Mouse (Mus musculus): ENCODE results near the gene Mbnl1.
"Not testable (repeated sequence)": the region's sequence is repeated elsewhere in the genome, so short reads cannot be mapped to it uniquely, and the experiment has no call there.

The Mbnl1 gene

DNA sequence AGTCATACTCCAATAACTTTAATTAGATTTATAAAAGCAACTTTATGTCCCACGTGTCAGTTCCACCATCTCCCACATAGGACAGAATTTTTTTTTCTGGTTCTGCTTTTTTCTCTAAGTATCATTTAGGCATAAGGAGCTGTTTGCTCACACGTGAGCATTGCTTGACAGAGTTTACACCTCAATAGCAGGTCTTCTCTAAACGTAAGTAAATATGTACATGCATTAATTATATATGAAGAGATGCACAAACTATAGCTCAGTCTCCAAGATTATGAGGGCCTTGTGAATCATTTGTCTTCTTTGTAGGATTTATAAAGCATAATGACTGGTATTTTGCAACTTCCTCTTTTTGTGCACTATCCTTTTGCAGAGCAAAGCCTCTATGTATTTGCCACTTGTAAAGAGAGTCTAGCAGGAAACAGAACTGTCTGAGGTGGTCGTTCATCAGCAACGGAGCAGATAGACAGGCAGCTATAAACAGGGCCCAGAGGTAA is at the start of gene Mbnl1:
Gene Mbnl1, plus strand, starts transcription at position 150 of the 497 bp plus-strand sequence.
- DNase-seq (ENCODE audit: extremely low spot score, low spot score), result no peak

- no peak for DNase-seq (ENCODE audit: extremely low spot score, low spot score)
Observed at GRCm38 (mm10) chr3:60424148-60424547, 48.5 kb upstream of the Mbnl1 start.

- DNase-seq (ENCODE audit: extremely low spot score, low spot score), result no peak
Observed at GRCm38 (mm10) chr3:60429049-60429448, 43.6 kb upstream of the Mbnl1 start.

DNA sequence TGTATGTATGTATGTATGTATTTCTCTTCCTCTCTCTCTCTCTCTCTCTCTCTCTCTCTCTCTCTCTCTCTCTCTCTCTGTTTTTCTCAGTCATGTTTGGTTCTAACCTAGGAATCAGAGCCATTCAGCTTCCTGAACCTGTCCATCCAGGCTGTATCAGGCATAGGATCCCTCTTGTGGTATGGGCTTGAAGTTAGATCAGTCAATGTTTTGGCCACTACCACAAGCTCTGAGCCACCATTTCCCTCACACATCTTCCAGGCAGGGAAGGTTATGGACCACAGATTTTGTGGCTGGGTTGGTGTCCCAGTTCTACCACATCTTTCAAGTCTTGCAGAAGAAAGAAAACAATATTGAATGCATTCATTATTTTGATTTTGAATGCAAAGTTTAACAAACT is 35.4 kb upstream of the Mbnl1 start:
- DNase-seq (ENCODE audit: extremely low spot score, low spot score), result no peak

DNA sequence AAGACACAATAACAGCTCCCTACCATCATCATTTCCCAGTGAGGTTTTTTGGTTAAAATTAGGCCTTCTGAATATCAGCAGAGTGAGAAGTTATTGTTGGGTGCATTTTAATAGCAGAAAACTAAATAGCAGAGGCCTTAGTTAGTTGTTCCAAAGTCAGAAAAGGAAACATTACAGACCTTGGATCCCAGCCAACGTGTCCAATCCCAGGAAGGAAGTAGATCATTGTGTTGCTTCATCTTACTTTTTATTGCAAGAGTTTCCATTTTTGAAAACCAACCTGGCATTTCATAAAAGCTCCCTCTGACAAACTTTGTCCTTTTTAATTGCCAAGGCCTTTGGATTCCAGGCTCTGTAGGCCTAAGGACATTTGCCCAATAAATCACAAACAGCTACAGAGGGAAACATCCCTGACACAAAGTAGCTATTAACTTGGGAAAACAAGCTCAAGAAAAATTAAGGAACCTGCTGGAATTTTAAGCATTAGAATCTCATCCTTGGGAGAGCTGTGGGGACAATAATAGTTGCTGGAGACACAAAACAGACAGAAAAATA is 34.9 kb upstream of the Mbnl1 start:
- no peak for DNase-seq (ENCODE audit: extremely low spot score, low spot score)

- DNase-seq (ENCODE audit: extremely low spot score, low spot score), result no peak
Observed at GRCm38 (mm10) chr3:60438715-60439114, 33.9 kb upstream of the Mbnl1 start.

GRCm38 (mm10) chr3:60461828-60462521 is 10.7 kb upstream of the Mbnl1 start:
- no peak for DNase-seq (ENCODE audit: extremely low spot score, low spot score)

DNA sequence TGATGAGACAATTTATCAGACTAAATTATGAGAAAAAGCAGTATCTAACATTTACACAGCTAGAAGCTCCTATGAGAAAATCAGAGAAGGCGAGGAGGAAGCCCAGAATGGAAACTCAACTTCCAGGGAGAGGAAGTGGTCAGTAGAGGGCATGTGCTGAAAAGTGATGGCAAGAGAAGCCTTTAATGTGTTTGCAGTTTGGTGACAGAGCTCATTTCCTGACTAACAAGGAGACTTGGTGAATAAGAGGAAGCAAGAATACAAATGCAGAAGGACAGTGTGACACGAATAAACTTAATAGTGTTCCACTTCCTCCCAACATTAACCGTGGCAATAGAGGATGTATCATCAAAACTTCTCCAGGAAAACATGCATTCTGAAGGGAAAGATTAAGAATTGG is 4.0 kb upstream of the Mbnl1 start:
- not testable (repeated sequence) for DNase-seq (ENCODE audit: extremely low spot score, low spot score)

- not testable (repeated sequence) for DNase-seq (ENCODE audit: extremely low spot score, low spot score)
Observed at GRCm38 (mm10) chr3:60469170-60469805, 3.3 kb upstream of the Mbnl1 start.

- no peak for DNase-seq (ENCODE audit: extremely low spot score, low spot score)
Observed at GRCm38 (mm10) chr3:60472011-60472680, 484 bp upstream of the Mbnl1 start.

DNA sequence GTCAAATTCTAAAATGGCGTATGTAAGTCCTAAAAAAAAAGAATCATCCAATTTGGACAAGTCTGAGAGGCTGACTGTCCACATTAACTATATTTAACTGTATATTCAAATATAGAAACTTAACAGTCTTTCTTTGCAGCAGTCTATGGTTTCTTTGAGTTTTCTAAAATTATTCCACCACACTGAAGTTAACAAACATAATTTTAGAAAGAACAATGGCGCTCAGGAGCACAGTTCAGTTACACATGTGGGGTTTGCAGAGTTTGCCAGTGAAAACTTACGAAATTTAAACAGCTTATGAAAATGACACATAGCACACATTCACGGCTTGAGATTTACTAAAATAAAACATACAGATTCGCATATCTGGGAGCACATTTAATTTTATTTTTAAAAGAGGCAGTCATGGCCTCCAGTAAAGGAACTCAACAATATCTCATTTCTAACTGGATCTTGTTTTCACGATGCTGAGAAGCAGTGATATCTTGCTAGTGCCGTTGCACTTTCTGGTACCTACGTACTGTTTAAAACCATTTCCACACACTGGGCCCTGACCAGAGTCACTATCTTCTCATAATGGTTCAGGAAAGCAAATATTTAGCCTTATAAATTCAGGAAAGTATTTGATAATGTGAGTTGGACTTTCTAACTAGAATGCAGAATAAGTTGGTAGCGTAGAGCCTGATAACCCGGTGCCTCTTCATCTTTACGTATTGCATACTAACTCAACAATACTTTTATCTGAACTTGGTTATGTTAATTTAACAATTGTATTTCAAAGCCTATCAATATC is 1.4 kb downstream of the Mbnl1 start:
- DNase-seq (ENCODE audit: extremely low spot score, low spot score), result no peak

DNA sequence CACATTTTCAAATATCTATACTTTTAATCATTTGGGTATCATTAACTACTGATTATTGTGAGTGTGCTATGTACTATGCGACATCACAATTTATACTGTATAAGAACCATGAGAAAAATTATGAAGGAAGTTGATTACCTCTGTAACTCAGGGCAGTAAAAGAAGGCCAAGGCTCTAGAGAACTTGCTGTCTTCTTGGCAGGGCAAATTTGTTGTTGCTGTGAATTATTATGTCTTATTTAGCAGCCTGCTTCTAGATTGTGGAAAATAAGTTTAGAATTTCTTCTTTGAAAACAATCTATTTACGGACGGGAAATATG is 2.0 kb downstream of the Mbnl1 start:
- DNase-seq (ENCODE audit: extremely low spot score, low spot score), result no peak

DNA sequence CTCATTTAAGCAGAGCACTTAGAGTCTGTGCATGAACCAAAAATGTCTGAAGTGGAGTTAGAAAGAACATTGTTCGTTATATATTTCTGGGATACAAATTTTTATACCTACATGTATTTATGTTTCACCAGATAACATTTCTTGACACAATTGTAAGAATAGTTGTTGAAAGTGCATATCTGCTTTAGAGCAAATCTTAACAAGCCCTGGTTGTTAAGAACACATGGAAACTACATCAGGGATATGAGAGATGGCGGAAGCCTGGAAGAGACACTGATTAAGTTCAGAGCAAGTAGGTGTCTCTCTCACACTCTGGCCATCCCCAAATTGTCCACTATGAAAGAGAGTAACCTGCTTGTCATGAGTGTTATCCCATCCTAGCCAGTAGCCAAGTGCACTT is 2.4 kb downstream of the Mbnl1 start:
- no peak for DNase-seq (ENCODE audit: extremely low spot score, low spot score)

DNA sequence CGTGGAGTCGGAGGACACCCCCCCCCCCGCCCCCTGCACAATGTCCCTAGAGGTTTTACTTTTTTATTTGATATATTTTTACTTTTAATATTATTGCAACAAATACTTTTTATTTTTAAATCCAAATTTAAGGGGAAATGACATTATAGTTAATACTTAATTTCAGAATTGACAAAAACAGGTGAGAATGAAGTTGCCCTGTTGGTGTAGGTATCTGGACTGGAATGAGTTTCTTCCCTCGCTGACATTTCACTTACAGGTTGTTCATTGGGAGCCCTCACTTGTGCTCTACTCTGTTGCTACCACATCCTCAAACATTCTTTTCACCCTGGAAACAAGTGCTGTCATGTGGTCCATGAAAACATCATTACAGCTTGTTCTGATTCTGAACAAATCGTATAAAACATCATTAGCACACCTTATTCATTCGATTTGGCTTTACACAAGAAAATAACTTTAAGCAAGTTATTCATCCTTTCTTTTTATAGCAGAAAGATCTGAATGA is 4.2 kb downstream of the Mbnl1 start:
- no peak for DNase-seq (ENCODE audit: extremely low spot score, low spot score)

DNA sequence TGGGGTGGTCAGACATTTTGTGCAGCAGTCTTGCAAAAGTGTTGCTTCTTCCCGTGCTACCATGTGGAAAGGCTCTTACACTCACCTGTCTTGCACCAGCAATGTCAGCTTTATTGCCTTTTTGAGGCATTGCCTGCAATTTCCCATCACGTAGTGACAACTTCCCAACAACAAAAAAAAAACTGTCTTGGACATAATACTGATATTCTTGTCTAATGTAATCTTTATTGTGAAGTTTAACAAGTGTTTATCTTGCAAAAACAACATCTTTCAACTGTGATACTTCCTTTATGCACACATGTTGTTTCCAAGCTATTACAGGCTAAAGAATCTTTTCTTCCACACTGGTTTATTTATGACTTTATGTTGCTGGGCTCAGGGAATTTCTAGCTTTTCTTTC is 5.8 kb downstream of the Mbnl1 start:
- no peak for DNase-seq (ENCODE audit: extremely low spot score, low spot score)

DNA sequence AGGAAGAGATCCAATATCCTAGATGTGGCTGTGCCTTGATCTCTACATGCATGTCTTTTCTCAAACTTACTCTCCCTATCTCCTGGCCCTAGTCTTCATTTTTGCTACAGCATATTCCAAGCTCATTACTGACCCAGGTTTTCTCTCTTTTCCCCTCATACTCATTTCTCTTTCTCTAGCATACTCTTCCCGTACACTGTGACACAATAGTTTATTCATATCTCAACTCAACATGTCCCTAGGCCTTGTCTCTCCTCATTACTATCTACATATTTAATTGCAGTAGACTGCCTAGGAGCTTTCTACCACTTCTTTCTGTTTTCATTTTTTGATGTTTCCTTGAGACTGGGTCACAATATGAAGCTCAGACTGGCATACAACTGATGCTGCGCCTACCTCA is 8.1 kb downstream of the Mbnl1 start:
- DNase-seq (ENCODE audit: extremely low spot score, low spot score), result no peak

GRCm38 (mm10) chr3:60481740-60482399 is 9.2 kb downstream of the Mbnl1 start:
- no peak for DNase-seq (ENCODE audit: extremely low spot score, low spot score)

DNA sequence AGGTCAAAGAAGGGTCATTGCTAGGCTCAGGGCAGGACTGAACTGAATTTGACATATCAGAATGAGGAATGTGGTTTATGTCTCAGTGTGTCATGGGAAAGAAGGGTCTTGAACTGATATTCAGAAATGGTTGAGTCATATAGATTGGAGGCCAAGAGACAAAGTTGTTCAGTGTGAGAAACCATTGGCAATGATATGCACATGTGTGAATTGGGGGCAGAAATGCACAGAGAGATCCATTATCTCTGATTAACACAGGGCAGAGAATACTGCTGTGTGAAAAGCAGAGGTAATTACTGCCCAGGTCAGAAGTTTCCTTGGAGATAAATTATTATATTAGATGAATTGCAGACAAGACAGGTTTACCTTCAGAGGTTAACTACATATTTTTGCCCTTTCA is 10.7 kb downstream of the Mbnl1 start:
- DNase-seq (ENCODE audit: extremely low spot score, low spot score), result no peak

- DNase-seq (ENCODE audit: extremely low spot score, low spot score), result no peak
Observed at GRCm38 (mm10) chr3:60485987-60486712, 13.5 kb downstream of the Mbnl1 start.

GRCm38 (mm10) chr3:60486713-60487170 is 14.1 kb downstream of the Mbnl1 start:
- DNase-seq (ENCODE audit: extremely low spot score, low spot score), result no peak

Data from neural tube, embryonic 10.5 days (tissue).